Mouse (Mus musculus): ENCODE results near the gene Fgd3. TPM values are rescaled to one million over a fixed set of nuclear protein-coding genes. Genes with fewer than 3 reads are reported as not detected.

Fgd3 gene
- total and polyA plus RNA-seq, 3 experiments: 8.7 to 16.1 (median 14.5) TPM

GRCm38 (mm10) chr13:49246626-49247025, 73.5 kb downstream of the Fgd3 start:
- H3K27me3 ChIP-seq (replicated peaks): no peaks in the 10 kb centered on the region
- no peak overlapping the region for H3K27ac ChIP-seq (ENCODE audit: insufficient read depth, low read depth)
- H3K4me1 ChIP-seq (ENCODE audit: control insufficient read depth in 1 of 2, insufficient read depth in 2 of 2): peaks cover 35 to 56% of the 10 kb centered on the region in 2 experiments
- no peaks in the 10 kb centered on the region for H3K79me2 ChIP-seq (replicated peaks; ENCODE audit: control insufficient read depth, extremely low read depth, insufficient read depth, poor library complexity, severe bottlenecking)
- dilution Hi-C loops (cut with MboI; ENCODE audit: extremely low pct_ligation_motif_present, extremely low pct_unique_long_range_greater_than_20kb, low sequenced_read_pairs): no loop called here
- H3K36me3 ChIP-seq (replicated peaks in 1 of 2; ENCODE audit: control insufficient read depth in 1 of 2, insufficient read depth in 1 of 2, low read length in 1 of 2): no peaks in the 10 kb centered on the region
- DNase-seq (ENCODE audit: extremely low read depth): no peak
- TF ChIP-seq MEF2A (IDR thresholded peaks at IDR 0.05; ENCODE audit: borderline replicate concordance, low read depth, low read length) (no peak), E2F4 (IDR thresholded peaks at IDR 0.05; ENCODE audit: insufficient replicate concordance, low read depth, low read length) (no peak), TBP (conservative IDR thresholded peaks at IDR 0.05; ENCODE audit: low read depth, low read length) (no peak), NRF1 (IDR thresholded peaks at IDR 0.05; ENCODE audit: low read depth, low read length) (no peak), KAT2A (IDR thresholded peaks at IDR 0.05; ENCODE audit: insufficient replicate concordance, low read length) (no peak), HCFC1 (IDR thresholded peaks at IDR 0.05; ENCODE audit: low read depth, low read length) (no peak), MAZ (IDR thresholded peaks at IDR 0.05; ENCODE audit: low read depth, low read length) (no peak), MAX (IDR thresholded peaks at IDR 0.05; ENCODE audit: low read length) (no peak), POLR2AphosphoS2 (IDR thresholded peaks at IDR 0.05; ENCODE audit: low read depth, low read length) (no peak)
- in situ Hi-C loops (cut with MboI; ENCODE audit: low pct_ligation_motif_present, low pct_unique_long_range_greater_than_20kb, low sequenced_read_pairs): no loop called here
- no peak overlapping the region for H3K4me3 ChIP-seq (replicated peaks in 1 of 3; ENCODE audit: low read depth in 2 of 3, low read length in 2 of 3, poor library complexity in 1 of 3)
- H3K9me3 ChIP-seq (replicated peaks; ENCODE audit: low read length): peaks cover 15% of the 10 kb centered on the region
- no peak overlapping the region for H3K9ac ChIP-seq (ENCODE audit: insufficient read depth, low read depth)
- H3K4me2 ChIP-seq (ENCODE audit: insufficient read depth, low read depth, poor library complexity, severe bottlenecking): no peak overlapping the region

GRCm38 (mm10) chr13:49246011-49246410, 74.1 kb downstream of the Fgd3 start:
- H3K79me2 ChIP-seq (replicated peaks; ENCODE audit: control insufficient read depth, extremely low read depth, insufficient read depth, poor library complexity, severe bottlenecking): no peaks in the 10 kb centered on the region
- peaks cover 15% of the 10 kb centered on the region for H3K9me3 ChIP-seq (replicated peaks; ENCODE audit: low read length)
- no peak overlapping the region for H3K4me2 ChIP-seq (ENCODE audit: insufficient read depth, low read depth, poor library complexity, severe bottlenecking)
- in situ Hi-C loops (cut with MboI; ENCODE audit: low pct_ligation_motif_present, low pct_unique_long_range_greater_than_20kb, low sequenced_read_pairs): no loop called here
- peaks cover 30 to 56% of the 10 kb centered on the region in 2 experiments for H3K4me1 ChIP-seq (ENCODE audit: control insufficient read depth in 1 of 2, insufficient read depth in 2 of 2)
- dilution Hi-C loops (cut with MboI; ENCODE audit: extremely low pct_ligation_motif_present, extremely low pct_unique_long_range_greater_than_20kb, low sequenced_read_pairs): no loop called here
- no peaks in the 10 kb centered on the region for H3K27me3 ChIP-seq (replicated peaks)
- H3K4me3 ChIP-seq (replicated peaks in 1 of 3; ENCODE audit: low read depth in 2 of 3, low read length in 2 of 3, poor library complexity in 1 of 3): no peak overlapping the region
- H3K9ac ChIP-seq (ENCODE audit: insufficient read depth, low read depth): no peak overlapping the region
- TF ChIP-seq RCOR1 (conservative IDR thresholded peaks at IDR 0.05; ENCODE audit: low read depth, low read length) (no peak), MEF2A (IDR thresholded peaks at IDR 0.05; ENCODE audit: borderline replicate concordance, low read depth, low read length) (no peak), USF1 (IDR thresholded peaks at IDR 0.05; ENCODE audit: low read depth, low read length) (no peak), E2F4 (IDR thresholded peaks at IDR 0.05; ENCODE audit: insufficient replicate concordance, low read depth, low read length) (no peak), MAZ (IDR thresholded peaks at IDR 0.05; ENCODE audit: low read depth, low read length) (no peak), TBP (conservative IDR thresholded peaks at IDR 0.05; ENCODE audit: low read depth, low read length) (no peak)
- no peak for DNase-seq (ENCODE audit: extremely low read depth)
- H3K36me3 ChIP-seq (replicated peaks in 1 of 2; ENCODE audit: control insufficient read depth in 1 of 2, insufficient read depth in 1 of 2, low read length in 1 of 2): no peaks in the 10 kb centered on the region
- no peak overlapping the region for H3K27ac ChIP-seq (ENCODE audit: insufficient read depth, low read depth)

DNA sequence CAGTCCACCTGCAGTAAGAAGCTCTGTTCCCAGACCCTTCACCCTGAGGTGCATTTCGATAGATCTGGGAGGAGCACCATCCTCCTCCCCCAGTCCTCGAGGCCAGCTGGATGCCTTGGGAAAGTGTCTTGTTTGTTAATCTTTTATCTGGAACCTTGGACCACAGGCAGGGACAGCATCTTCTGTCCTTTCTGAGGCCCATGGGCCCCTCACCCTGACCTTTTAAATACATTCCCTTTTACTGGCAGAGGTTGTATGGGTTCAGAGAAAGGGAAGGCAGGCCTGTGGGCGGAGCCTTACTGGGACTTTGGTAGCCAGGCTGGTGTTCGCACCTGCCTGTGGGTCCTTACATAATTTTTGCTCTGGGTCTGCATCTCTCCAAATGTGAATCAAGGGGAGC, 74.9 kb downstream of the Fgd3 start:
- no peaks in the 10 kb centered on the region for H3K79me2 ChIP-seq (replicated peaks; ENCODE audit: control insufficient read depth, extremely low read depth, insufficient read depth, poor library complexity, severe bottlenecking)
- no peak overlapping the region for H3K4me2 ChIP-seq (ENCODE audit: insufficient read depth, low read depth, poor library complexity, severe bottlenecking)
- no peak overlapping the region for H3K9ac ChIP-seq (ENCODE audit: insufficient read depth, low read depth)
- H3K9me3 ChIP-seq (replicated peaks; ENCODE audit: low read length): peaks cover 15% of the 10 kb centered on the region
- no peak overlapping the region for H3K27ac ChIP-seq (ENCODE audit: insufficient read depth, low read depth)
- in situ Hi-C loops (cut with MboI; ENCODE audit: low pct_ligation_motif_present, low pct_unique_long_range_greater_than_20kb, low sequenced_read_pairs) (no loop called here), dilution Hi-C loops (cut with MboI; ENCODE audit: extremely low pct_ligation_motif_present, extremely low pct_unique_long_range_greater_than_20kb, low sequenced_read_pairs) (no loop called here)
- H3K4me1 ChIP-seq (ENCODE audit: control insufficient read depth in 1 of 2, insufficient read depth in 2 of 2): peaks cover 25 to 54% of the 10 kb centered on the region in 2 experiments
- no peak overlapping the region for H3K4me3 ChIP-seq (replicated peaks in 1 of 3; ENCODE audit: low read depth in 2 of 3, low read length in 2 of 3, poor library complexity in 1 of 3)
- no peaks in the 10 kb centered on the region for H3K27me3 ChIP-seq (replicated peaks)
- DNase-seq (ENCODE audit: extremely low read depth): no peak
- TF ChIP-seq TCF12 (IDR thresholded peaks at IDR 0.05; ENCODE audit: low read depth, low read length) (no peak), ZKSCAN1 (IDR thresholded peaks at IDR 0.05; ENCODE audit: borderline replicate concordance, low read depth, low read length) (no peak), KAT2A (IDR thresholded peaks at IDR 0.05; ENCODE audit: insufficient replicate concordance, low read length) (no peak), MAZ (IDR thresholded peaks at IDR 0.05; ENCODE audit: low read depth, low read length) (no peak), ETS1 (conservative IDR thresholded peaks at IDR 0.05; ENCODE audit: low read depth, low read length) (no peak), IRF4 (IDR thresholded peaks at IDR 0.05; ENCODE audit: low read depth, low read length) (no peak), RCOR1 (conservative IDR thresholded peaks at IDR 0.05; ENCODE audit: low read depth, low read length) (no peak), CHD1 (IDR thresholded peaks at IDR 0.05; ENCODE audit: low read depth, low read length) (no peak), E2F4 (IDR thresholded peaks at IDR 0.05; ENCODE audit: insufficient replicate concordance, low read depth, low read length) (no peak), MAFK (IDR thresholded peaks at IDR 0.05; ENCODE audit: insufficient replicate concordance, low read length) (no peak), ZNF384 (IDR thresholded peaks at IDR 0.05; ENCODE audit: low read depth, low read length) (no peak), TBP (conservative IDR thresholded peaks at IDR 0.05; ENCODE audit: low read depth, low read length) (no peak), MEF2A (IDR thresholded peaks at IDR 0.05; ENCODE audit: borderline replicate concordance, low read depth, low read length) (no peak), GABPA (IDR thresholded peaks at IDR 0.05; ENCODE audit: insufficient replicate concordance, low read depth, low read length) (no peak), NELFE (IDR thresholded peaks at IDR 0.05; ENCODE audit: low read depth, low read length) (no peak), ELF1 (IDR thresholded peaks at IDR 0.05; ENCODE audit: low read depth, low read length) (no peak), CTCF (conservative IDR thresholded peaks at IDR 0.05 in 1 of 2, IDR thresholded peaks at IDR 0.05 in 1 of 2; ENCODE audit: low read depth in 2 of 2, low read length in 2 of 2) (no peak), POLR2AphosphoS2 (IDR thresholded peaks at IDR 0.05; ENCODE audit: low read depth, low read length) (no peak), UBTF (IDR thresholded peaks at IDR 0.05; ENCODE audit: low read depth, low read length) (no peak)
- peaks cover 0 to 2% of the 10 kb centered on the region in 2 experiments for H3K36me3 ChIP-seq (replicated peaks in 1 of 2; ENCODE audit: control insufficient read depth in 1 of 2, insufficient read depth in 1 of 2, low read length in 1 of 2)
